In the genomic region with DNA sequence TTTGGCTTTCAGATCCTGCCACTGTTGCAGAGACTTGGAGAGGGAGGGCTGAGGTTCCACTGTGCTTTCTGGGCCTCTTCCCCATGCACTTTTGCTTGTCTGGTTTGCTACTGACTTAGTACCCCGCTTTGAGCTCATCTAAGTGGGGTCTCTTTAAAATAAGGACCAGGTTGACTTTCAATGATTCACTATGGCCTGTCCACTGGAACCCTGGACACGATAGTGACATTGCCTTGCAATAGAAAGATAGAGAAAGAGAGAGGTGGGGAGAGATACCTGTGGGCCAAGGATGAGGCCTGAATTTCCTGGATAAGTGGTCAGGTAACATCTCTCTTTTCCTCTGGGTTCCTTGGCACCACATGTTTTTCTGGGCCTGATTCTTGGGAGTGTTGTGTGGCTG, we compare ENCODE assay signal across 9 mouse cellular contexts. TPM values are rescaled to one million over a fixed set of nuclear protein-coding genes. Genes with fewer than 3 reads are reported as not detected.
A peak's percentile ranks its signal among the peaks of the same experiment; 100 is the strongest.
DNase-seq lines count a peak whose midpoint lies in the region; ATAC-seq lines count a peak whose summit lies in the region.
"Had no signal": no experiment of that assay in that cellular context is flagged by ENCODE, and none has a peak within 500 bp of the region (broad histone marks: within the 10 kb centered on the region; RNA-seq: fewer than 3 reads in every experiment).

No protein-coding gene starts in this region.

- ATAC-seq in heart, embryonic 11.5 days (replicated peaks; ENCODE audit: insufficient number of reproducible peaks, low FRiP score, low TSS enrichment): no peak
- no peak for ATAC-seq in neural tube, embryonic 11.5 days (ENCODE audit: insufficient read depth, low FRiP score, low TSS enrichment)
- no peak for ATAC-seq in midbrain, embryonic 11.5 days (ENCODE audit: low FRiP score)
- no peak for ATAC-seq in activated CD4-positive, CD25-positive, alpha-beta regulatory T cell, adult 4 months

- no peaks in the 10 kb centered on the region for H3K4me1 ChIP-seq in heart, embryonic 11.5 days (ENCODE audit: control insufficient read depth, insufficient read depth, low read length)
- peaks cover 9% of the 10 kb centered on the region for H3K4me1 ChIP-seq in neural tube, embryonic 11.5 days (ENCODE audit: control insufficient read depth, insufficient read depth, low read length)
- H3K4me1 ChIP-seq in midbrain, embryonic 11.5 days (ENCODE audit: control insufficient read depth, insufficient read depth, low read length): peaks cover 16% of the 10 kb centered on the region

- H3K9ac ChIP-seq in heart, embryonic 11.5 days (ENCODE audit: low read depth, low read length): no peak overlapping the region
- no peak overlapping the region for H3K9ac ChIP-seq in neural tube, embryonic 11.5 days (ENCODE audit: low read length)
- no peak overlapping the region for H3K9ac ChIP-seq in midbrain, embryonic 11.5 days (ENCODE audit: low read length)

- H3K36me3 ChIP-seq in heart, embryonic 11.5 days (ENCODE audit: control insufficient read depth, insufficient read depth, low read length): no peaks in the 10 kb centered on the region
- no peaks in the 10 kb centered on the region for H3K36me3 ChIP-seq in neural tube, embryonic 11.5 days (ENCODE audit: control insufficient read depth, insufficient read depth, low read length)
- H3K36me3 ChIP-seq in midbrain, embryonic 11.5 days (ENCODE audit: control insufficient read depth, insufficient read depth, low read length): no peaks in the 10 kb centered on the region

- no peak for DNase-seq in heart, adult 9 months (ENCODE audit: low spot score in 2 of 2)
- no peak for DNase-seq in neural tube, embryonic 11.5 days (ENCODE audit: low spot score)
- DNase-seq in neural tube, embryonic 10.5 days (ENCODE audit: extremely low spot score, low spot score): no peak
- DNase-seq in midbrain, embryonic 11.5 days (ENCODE audit: low spot score, missing footprints): peak; percentile 84
- no peak for DNase-seq in right cerebral cortex, postnatal 14 days
- DNase-seq in ovary, postnatal 14 days (ENCODE audit: low spot score): no peak
- DNase-seq: cerebellum, adult 11-12 months had no signal

- no peaks in the 10 kb centered on the region for H3K9me3 ChIP-seq in heart, embryonic 11.5 days (replicated peaks; ENCODE audit: control insufficient read depth, low read length)
- H3K9me3 ChIP-seq in neural tube, embryonic 11.5 days (ENCODE audit: control insufficient read depth, low read length): no peaks in the 10 kb centered on the region
- no peaks in the 10 kb centered on the region for H3K9me3 ChIP-seq in midbrain, embryonic 11.5 days (ENCODE audit: control insufficient read depth, low read length)

- H3K27me3 ChIP-seq in heart, embryonic 11.5 days (ENCODE audit: control insufficient read depth, insufficient read depth, low read length): no peaks in the 10 kb centered on the region
- no peaks in the 10 kb centered on the region for H3K27me3 ChIP-seq in neural tube, embryonic 11.5 days (ENCODE audit: control insufficient read depth, insufficient read depth, low read length)
- H3K27me3 ChIP-seq in midbrain, embryonic 11.5 days (ENCODE audit: control insufficient read depth, insufficient read depth, low read length): no peaks in the 10 kb centered on the region

- no peak overlapping the region for H3K27ac ChIP-seq in heart, embryonic 11.5 days (ENCODE audit: low read depth, low read length)
- H3K27ac ChIP-seq in neural tube, embryonic 11.5 days (ENCODE audit: low read depth, low read length): no peak overlapping the region
- no peak overlapping the region for H3K27ac ChIP-seq in midbrain, embryonic 11.5 days (ENCODE audit: low read depth, low read length)

- 0 out of 2 replicates have a peak overlapping the region, but pooled peaks have one; percentile 14 for H3K4me3 ChIP-seq in heart, embryonic 11.5 days (ENCODE audit: low read depth, low read length)
- H3K4me3 ChIP-seq in neural tube, embryonic 11.5 days (ENCODE audit: low read depth, low read length): no peak overlapping the region
- peak overlapping the region; percentile 64; the same call in 1 of the 2 replicates for H3K4me3 ChIP-seq in midbrain, embryonic 11.5 days (ENCODE audit: low read depth, low read length)

- 76% methylated on average over 2 of the region's 2 CpGs for WGBS in heart, embryonic 11.5 days (ENCODE audit: insufficient replicate concordance)
- 96% methylated on average over 2 of the region's 2 CpGs for WGBS in neural tube, embryonic 11.5 days
- 93% methylated on average over 2 of the region's 2 CpGs for WGBS in midbrain, embryonic 11.5 days

- peak overlapping the region; percentile 87 for H3K4me2 ChIP-seq in heart, embryonic 11.5 days
- peak overlapping the region; percentile 87 for H3K4me2 ChIP-seq in neural tube, embryonic 11.5 days (ENCODE audit: low read depth)
- peak overlapping the region; percentile 63 for H3K4me2 ChIP-seq in midbrain, embryonic 11.5 days

RNA-seq across cellular contexts. Expression of a gene that starts 1.9 kb away (rescaled TPM):
- 8.2 TPM in 2 replicates for polyA plus RNA-seq in heart, embryonic 11.5 days (2014; fragmentation: Nextera tagmentation; extraction: Ambion mirVana)
- polyA plus RNA-seq in neural tube, embryonic 11.5 days (2014; fragmentation: Nextera tagmentation; extraction: Ambion mirVana): 11.4 and 11.9 TPM in 2 replicates
- 18.6 and 19.3 TPM in 2 replicates for polyA plus RNA-seq in midbrain, embryonic 11.5 days (2014; fragmentation: Nextera tagmentation; extraction: Ambion mirVana)
- not detected for polyA plus RNA-seq in activated CD4-positive, CD25-positive, alpha-beta regulatory T cell, adult 4 months (2017; shearing (Covaris generic))
